Mouse (Mus musculus) stomach, embryonic 16.5 days (tissue): ENCODE results near the gene 4930579G24Rik. TPM values are rescaled to one million over a fixed set of nuclear protein-coding genes. Genes with fewer than 3 reads are reported as not detected.

ENCODE experiments used
- ATAC-seq: fragments of 200-750 bp; cut with Nextera tagmentation; 2 replicates; pipeline ENCODE4 v1.8.0; 2017; ENCODE audit warnings: moderate number of reproducible peaks, moderate TSS enrichment; ENCODE audit not compliant: insufficient read depth, low FRiP score
- H3K27ac ChIP-seq: fragments of 300-500 bp; sonication (generic); 2 replicates; pipeline ENCODE4 v1.5.1; 2014; ENCODE audit warnings: low read length
- H3K27me3 ChIP-seq: fragments of 300-500 bp; sonication (generic); 2 replicates; pipeline ENCODE4 v1.6.1; 2014; ENCODE audit warnings: low read length, control low read depth, mixed read lengths; ENCODE audit not compliant: control insufficient read depth, insufficient read depth
- H3K36me3 ChIP-seq: fragments of 300-500 bp; sonication (generic); 2 replicates; pipeline ENCODE4 v1.6.1; 2014; ENCODE audit warnings: low read length; ENCODE audit not compliant: control insufficient read depth, insufficient read depth
- H3K4me1 ChIP-seq: fragments of 300-500 bp; sonication (generic); 2 replicates; pipeline ENCODE4 v1.6.1; 2014; ENCODE audit warnings: low read length, control low read depth, mixed read lengths; ENCODE audit not compliant: control insufficient read depth, insufficient read depth
- H3K4me2 ChIP-seq: fragments of 300-500 bp; sonication (generic); 2 replicates; pipeline ENCODE4 v1.6.1; 2014; ENCODE audit warnings: low read depth, low read length, mixed read lengths
- H3K4me3 ChIP-seq: fragments of 300-500 bp; sonication (generic); replicated peaks from 2 replicates; pipeline ENCODE4 v1.5.1; 2014; ENCODE audit warnings: mild to moderate bottlenecking, low read length
- H3K9ac ChIP-seq: fragments of 300-500 bp; sonication (generic); 2 replicates; pipeline ENCODE4 v1.6.1; 2014; ENCODE audit warnings: low read length
- H3K9me3 ChIP-seq: fragments of 300-500 bp; sonication (generic); replicated peaks from 2 replicates; pipeline ENCODE4 v1.6.1; 2016; ENCODE audit warnings: low read length, control low read depth; ENCODE audit not compliant: control insufficient read depth
- WGBS: fragments of 180-500 bp; shearing (Covaris S2); extraction: QIAGEN DNeasy Blood & Tissue Kit; methylation state at CpG from one replicate; pipeline ENCODE4 v1.1.7; 2014; 5-methylcytosine and 5-hydroxymethylcytosine counted together
- polyA plus RNA-seq: library from polyadenylated mRNA; unstranded; fragments of >200 nt; fragmentation: Nextera tagmentation; extraction: Ambion mirVana; gene quantifications from 2 replicates; pipeline ENCODE4 v1.2.1, GENCODE M21; 2015

4930579G24Rik gene
- polyA plus RNA-seq, 1 experiment from 2014 or later, result 25.6 TPM

DNA sequence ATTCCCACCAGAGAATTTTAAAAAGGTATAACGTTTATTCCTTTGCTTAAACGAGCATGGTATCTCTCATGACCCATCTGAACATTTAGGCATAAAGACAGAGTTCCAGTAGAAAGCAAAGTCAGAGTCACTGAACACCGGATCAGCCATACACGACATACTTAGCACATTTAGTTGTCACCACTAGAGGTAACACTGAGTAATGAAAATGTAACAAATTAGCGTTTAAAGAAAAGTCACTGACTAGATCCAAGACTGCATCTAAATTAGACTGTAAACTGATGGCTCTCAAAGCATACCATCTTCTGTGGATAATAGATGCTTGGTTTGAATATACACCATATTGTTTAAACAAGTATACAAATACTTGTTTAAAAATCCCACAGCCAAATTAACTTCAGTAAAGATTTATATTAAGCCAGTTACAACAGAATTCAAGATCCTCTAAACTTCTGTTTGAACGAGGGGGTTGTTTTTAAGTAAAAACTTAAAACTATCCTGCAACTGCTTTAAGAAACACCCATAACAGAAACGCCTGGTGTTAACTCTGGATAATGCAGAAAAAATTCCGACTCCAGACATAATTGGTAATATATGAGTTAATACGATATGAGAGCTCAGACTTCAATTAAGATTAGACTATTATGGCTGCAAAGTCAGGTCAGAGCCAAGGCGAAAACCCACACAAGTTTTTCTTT, 1.2 kb upstream of the 4930579G24Rik start:
- WGBS, result 16% methylated on average over 10 of the region's 10 CpGs
- Histone ChIP-seq H3K4me1 (0 out of 2 replicates have a peak, but pooled peaks cover 2% of the 10 kb centered on the region), H3K9me3 (no peaks in the 10 kb centered on the region), H3K4me2 (peak overlapping the region; percentile 86), H3K27me3 (no peaks in the 10 kb centered on the region), H3K9ac (peak overlapping the region; percentile 75), H3K27ac (peak overlapping the region; percentile 81), H3K36me3 (peaks cover 14% of the 10 kb centered on the region), H3K4me3 (peak overlapping the region; percentile 84)
- ATAC-seq, result no peak

DNA sequence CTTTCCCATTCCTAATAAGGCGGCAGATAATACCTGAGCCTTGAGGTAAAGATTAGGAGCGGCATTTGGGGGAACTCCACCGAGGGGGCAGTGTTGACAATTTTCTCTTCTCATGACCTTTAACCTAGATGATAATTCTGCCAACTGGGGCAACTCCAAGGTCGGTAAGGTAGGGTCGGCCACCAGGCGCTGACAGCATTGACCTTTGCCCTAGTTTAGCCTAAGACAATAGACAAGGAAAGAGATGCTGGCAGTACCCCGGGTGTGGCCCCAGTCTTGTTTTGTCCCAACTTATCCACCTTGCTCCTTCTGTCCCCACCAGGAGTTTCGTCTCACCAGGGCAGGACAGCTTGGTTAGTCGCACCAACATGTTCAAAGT, 708 bp upstream of the 4930579G24Rik start:
- Histone ChIP-seq H3K9me3 (no peaks in the 10 kb centered on the region), H3K4me2 (peak overlapping the region; percentile 86), H3K9ac (peak overlapping the region; percentile 75), H3K36me3 (peaks cover 19% of the 10 kb centered on the region), H3K27me3 (no peaks in the 10 kb centered on the region), H3K4me1 (0 out of 2 replicates have a peak, but pooled peaks cover 2% of the 10 kb centered on the region), H3K4me3 (peak overlapping the region; percentile 84), H3K27ac (peak overlapping the region; percentile 81)
- no peak for ATAC-seq
- WGBS, result under 1% methylated on average over 9 of the region's 9 CpGs

DNA sequence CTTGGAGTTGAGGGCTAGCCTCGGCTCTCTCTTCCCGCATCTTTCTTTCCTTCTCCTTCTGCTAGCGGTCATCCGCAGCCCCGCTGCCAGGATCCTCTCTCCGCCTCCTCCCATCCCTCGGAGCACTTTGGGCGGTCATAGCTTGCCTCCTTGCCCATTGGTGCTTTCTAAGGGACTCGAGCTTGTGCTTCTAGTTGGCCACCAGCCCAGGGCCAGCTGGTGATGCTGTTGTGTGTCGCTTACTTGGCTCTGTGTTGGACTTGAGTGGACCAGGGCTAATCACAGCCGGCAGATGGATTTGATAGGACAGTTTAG, 494 bp downstream of the 4930579G24Rik start, which contains the start of gene Etfdh:
TSS of gene Etfdh (minus strand) at position 85 of the 315 bp plus-strand sequence.
- H3K36me3 ChIP-seq, result peaks cover 26% of the 10 kb centered on the region
- peak within 1 kb of the TSS; percentile 86 for H3K4me2 ChIP-seq
- H3K9me3 ChIP-seq, result peaks cover 3% of the 10 kb centered on the region; the same call in 1 of the 2 replicates
- H3K4me1 ChIP-seq, result 0 out of 2 replicates have a peak, but pooled peaks cover 2% of the 10 kb centered on the region
- WGBS, result 2% methylated on average over 11 of the region's 11 CpGs
- peak; percentile 16; the same call in 1 of the 2 replicates for ATAC-seq
- H3K4me3 ChIP-seq, result peak within 1 kb of the TSS; percentile 84
- no peaks in the 10 kb centered on the region for H3K27me3 ChIP-seq
- H3K27ac ChIP-seq, result peak within 1 kb of the TSS; percentile 85
- peak within 1 kb of the TSS; percentile 90 for H3K9ac ChIP-seq

DNA sequence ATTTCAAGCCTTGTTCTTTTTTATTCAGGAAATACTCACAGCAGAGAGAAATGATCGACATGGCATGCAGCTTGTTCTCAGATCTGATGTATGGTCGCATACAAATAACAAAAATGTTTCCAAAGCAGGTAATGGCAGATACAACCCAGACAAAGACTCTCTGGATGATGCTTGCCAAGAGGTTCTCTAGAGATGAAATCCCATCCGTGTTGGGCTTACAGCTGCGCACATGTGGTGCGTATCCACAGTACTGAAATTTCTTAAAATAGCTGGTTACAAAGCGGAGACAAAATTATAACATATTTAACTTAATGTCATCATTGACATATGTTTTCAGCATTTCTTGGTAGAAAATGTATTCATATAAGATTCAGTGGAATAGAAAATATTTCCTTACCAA, 23.2 kb downstream of the 4930579G24Rik start:
- no peak for ATAC-seq
- no peak overlapping the region for H3K4me2 ChIP-seq
- no peak overlapping the region for H3K27ac ChIP-seq
- H3K27me3 ChIP-seq, result no peaks in the 10 kb centered on the region
- WGBS, result 80% methylated on average over 6 of the region's 6 CpGs
- H3K36me3 ChIP-seq, result no peaks in the 10 kb centered on the region
- no peaks in the 10 kb centered on the region for H3K9me3 ChIP-seq
- H3K9ac ChIP-seq, result no peak overlapping the region
- no peaks in the 10 kb centered on the region for H3K4me1 ChIP-seq
- no peak overlapping the region for H3K4me3 ChIP-seq

DNA sequence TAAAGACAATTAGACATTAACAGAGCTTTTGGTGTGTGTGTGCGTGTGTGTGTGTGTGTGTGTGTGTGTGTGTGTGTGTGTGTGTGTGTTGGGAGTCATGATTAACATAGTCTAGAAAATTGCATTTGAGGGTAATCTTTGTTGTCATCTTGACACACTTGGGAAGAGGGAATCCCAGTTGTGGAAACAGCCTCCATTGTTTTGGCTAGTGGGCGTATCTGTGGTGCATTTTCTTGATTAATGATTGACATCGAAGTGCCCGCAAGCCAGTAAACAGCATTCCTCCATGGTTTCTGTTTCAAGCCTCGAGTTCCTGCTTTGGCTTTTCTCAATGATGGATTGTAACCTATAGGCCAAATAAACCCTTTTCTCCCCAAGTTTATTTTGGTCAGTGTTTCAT, 27.8 kb downstream of the 4930579G24Rik start:
- Histone ChIP-seq H3K9ac (no peak overlapping the region), H3K27me3 (no peaks in the 10 kb centered on the region), H3K4me3 (no peak overlapping the region), H3K36me3 (no peaks in the 10 kb centered on the region), H3K4me1 (no peaks in the 10 kb centered on the region), H3K27ac (no peak overlapping the region), H3K9me3 (no peaks in the 10 kb centered on the region), H3K4me2 (no peak overlapping the region)
- 28% methylated on average over 5 of the region's 5 CpGs for WGBS
- ATAC-seq, result no peak

DNA sequence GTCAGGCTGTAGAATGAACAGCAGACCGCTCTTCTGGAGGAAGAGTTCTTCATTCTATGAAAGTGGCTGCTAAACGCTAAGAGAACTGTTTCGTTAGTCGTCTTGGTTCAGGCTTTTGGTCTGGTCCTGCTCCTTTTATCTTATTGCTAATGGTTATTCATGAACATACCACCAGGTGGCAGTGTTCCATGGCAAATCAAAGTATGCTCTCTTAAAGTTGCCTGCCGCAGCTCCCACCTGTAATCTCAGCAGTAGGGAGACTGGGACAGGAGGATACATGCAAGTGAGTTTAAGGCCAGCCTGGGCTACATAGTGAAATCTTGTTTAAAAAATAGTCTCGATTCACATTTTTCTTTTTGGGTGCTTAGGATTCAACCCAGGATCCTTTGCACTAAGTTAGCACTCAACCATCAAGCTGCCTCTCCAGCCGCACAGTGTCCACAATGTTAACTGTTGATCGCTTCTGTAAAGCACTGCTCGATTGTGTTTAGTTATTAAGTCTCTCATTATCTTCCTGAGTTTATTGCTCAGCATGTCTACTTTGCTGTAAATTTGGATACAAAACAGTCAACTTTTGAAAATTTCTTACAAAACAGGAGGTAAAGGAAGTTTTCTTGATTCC, 36.0 kb downstream of the 4930579G24Rik start:
- WGBS, result 36% methylated on average over 9 of the region's 9 CpGs
- Histone ChIP-seq H3K9ac (no peak overlapping the region), H3K4me3 (no peak overlapping the region), H3K9me3 (no peaks in the 10 kb centered on the region), H3K4me2 (no peak overlapping the region), H3K27ac (no peak overlapping the region), H3K4me1 (no peaks in the 10 kb centered on the region), H3K36me3 (no peaks in the 10 kb centered on the region), H3K27me3 (no peaks in the 10 kb centered on the region)
- no peak for ATAC-seq

DNA sequence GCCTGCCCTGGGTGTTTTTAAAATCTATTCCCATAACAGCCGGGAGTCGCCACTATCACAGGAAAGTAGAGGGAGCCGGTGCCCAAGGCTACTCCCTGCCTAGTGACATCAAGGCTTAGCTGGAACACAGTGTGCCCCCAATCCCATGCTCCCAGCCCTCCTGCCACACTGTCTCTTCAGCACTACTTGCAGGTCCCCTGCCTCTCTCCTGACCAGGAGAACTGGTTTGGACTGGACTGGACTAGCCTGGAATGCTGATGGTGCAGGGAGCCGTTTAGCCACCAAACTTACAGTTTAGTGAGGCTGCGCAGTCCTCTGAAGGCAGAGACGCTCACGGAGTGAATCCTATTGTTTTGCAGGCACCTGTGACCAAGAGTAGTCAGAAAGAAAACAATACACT, 41.7 kb downstream of the 4930579G24Rik start:
- Histone ChIP-seq H3K4me2 (no peak overlapping the region), H3K9ac (no peak overlapping the region), H3K36me3 (no peaks in the 10 kb centered on the region), H3K9me3 (no peaks in the 10 kb centered on the region), H3K4me1 (no peaks in the 10 kb centered on the region), H3K27ac (no peak overlapping the region), H3K4me3 (no peak overlapping the region), H3K27me3 (no peaks in the 10 kb centered on the region)
- WGBS, result 82% methylated on average over 7 of the region's 7 CpGs
- no peak for ATAC-seq

DNA sequence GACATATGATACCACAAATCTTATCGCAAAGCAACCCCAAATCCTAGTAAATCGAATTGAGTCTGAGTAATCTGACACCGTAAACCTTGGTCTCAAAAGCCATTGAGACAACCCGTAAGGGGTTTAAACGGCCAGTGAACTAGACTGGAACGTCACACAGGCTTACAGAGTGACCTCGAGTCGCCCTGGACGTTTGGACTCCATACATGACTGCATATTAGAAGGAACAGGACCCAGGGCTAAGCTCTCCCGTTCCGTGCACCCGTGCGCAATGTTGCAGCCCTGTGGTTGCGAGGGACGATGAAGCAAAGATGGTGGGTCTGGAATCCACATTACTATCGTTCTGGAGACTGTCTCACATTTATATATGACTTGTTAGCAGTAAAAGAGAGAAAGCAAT, 43.3 kb downstream of the 4930579G24Rik start:
- Histone ChIP-seq H3K36me3 (no peaks in the 10 kb centered on the region), H3K27ac (no peak overlapping the region), H3K4me3 (no peak overlapping the region), H3K4me1 (no peaks in the 10 kb centered on the region), H3K27me3 (no peaks in the 10 kb centered on the region), H3K9ac (no peak overlapping the region), H3K4me2 (no peak overlapping the region), H3K9me3 (no peaks in the 10 kb centered on the region)
- no peak for ATAC-seq
- WGBS, result 74% methylated on average over 16 of the region's 16 CpGs

DNA sequence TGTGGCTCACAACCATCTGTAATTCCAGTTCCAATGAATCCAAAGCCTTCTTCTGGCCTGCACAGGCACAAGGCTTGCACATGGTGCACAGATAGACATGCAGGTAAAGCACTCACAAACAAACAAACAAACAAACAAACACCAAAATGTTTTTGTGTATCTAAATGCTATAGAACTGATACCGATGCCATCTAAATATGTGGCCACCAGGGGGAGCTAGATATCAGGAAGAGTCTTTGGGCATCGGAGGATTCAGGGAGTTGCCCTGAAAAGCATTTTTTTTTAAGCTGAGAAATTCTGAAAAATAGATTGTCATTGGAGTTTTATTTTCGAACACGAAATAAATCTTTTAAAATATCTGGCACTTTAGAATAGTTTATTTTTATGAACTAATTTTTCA, 44.2 kb downstream of the 4930579G24Rik start:
- no peaks in the 10 kb centered on the region for H3K36me3 ChIP-seq
- no peak overlapping the region for H3K4me3 ChIP-seq
- no peak overlapping the region for H3K9ac ChIP-seq
- ATAC-seq, result no peak
- no peaks in the 10 kb centered on the region for H3K4me1 ChIP-seq
- H3K4me2 ChIP-seq, result no peak overlapping the region
- H3K27ac ChIP-seq, result no peak overlapping the region
- 10% methylated on average over 4 of the region's 4 CpGs for WGBS
- no peaks in the 10 kb centered on the region for H3K27me3 ChIP-seq
- no peaks in the 10 kb centered on the region for H3K9me3 ChIP-seq
